Mouse (Mus musculus): ENCODE data around the gene Bahcc1.

- TF ChIP-seq CHD2 (IDR thresholded peaks at IDR 0.05; ENCODE audit: low read depth, low read length) (no peak), ZNF384 (IDR thresholded peaks at IDR 0.05; ENCODE audit: low read depth, low read length) (no peak)
Measured at GRCm38 (mm10) chr11:120265458-120265857, 32.7 kb downstream of the Bahcc1 start.

All from ES-E14 (cell line).